Mouse (Mus musculus): ENCODE data around the gene Tmem247. TPM values are rescaled to one million over a fixed set of nuclear protein-coding genes. Genes with fewer than 3 reads are reported as not detected.

Tmem247 gene
- polyA plus RNA-seq, 1 experiment from 2014 or later, result not detected

DNA sequence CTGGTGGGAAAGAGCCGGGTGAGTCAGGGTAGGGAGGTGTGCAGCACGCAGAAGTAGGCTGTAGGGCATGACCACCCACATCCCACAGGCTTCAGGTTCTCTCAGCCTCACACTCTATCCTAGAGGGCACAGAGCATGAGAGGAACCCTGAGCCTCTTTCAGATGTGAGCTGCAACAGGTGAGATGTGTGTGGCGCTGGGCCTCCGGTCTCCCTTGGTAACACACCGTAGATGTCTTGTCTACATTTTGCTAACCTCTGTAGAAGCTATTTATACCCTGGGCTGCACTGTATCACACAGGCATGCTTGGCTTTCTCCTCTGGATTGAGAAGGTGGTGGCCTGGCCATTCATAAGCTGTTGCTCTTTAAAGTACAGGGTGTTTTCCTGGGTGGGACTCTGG, 51.4 kb downstream of the Tmem247 start:
- H3K27ac ChIP-seq (replicated peaks), result no peak overlapping the region
- H3K36me3 ChIP-seq, result peaks cover 48% of the 10 kb centered on the region
- H3K4me1 ChIP-seq, result peaks cover 31% of the 10 kb centered on the region
- H3K9me3 ChIP-seq (replicated peaks), result no peaks in the 10 kb centered on the region
- no peak overlapping the region for H3K4me3 ChIP-seq
- H3K27me3 ChIP-seq (ENCODE audit: low read depth, poor library complexity, severe bottlenecking), result no peaks in the 10 kb centered on the region
- DNase-seq (ENCODE audit: low spot score), result no peak
- WGBS, result 89% methylated on average over 5 of the region's 5 CpGs

DNA sequence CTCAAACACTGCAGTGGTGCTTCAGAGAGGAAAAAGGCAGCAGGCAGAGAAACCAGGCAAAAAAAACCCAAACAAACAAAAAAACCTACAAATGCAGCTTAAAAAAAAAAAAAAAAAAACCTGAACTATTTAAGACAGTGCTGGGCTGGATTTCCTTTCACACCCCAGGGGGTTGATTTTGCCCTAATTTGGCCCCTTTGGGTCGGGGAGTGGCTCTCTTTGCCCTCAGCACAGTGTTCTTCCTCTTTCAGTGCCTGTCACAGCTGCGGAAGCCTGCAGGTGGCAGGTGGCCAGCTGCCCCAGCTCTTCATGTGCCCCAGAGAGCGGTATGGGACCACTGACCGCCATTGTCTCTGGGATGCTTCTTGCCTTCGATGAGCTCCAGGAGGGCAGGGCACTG, 52.4 kb downstream of the Tmem247 start:
- Histone ChIP-seq H3K27me3 (ENCODE audit: low read depth, poor library complexity, severe bottlenecking) (no peaks in the 10 kb centered on the region), H3K36me3 (peaks cover 57% of the 10 kb centered on the region), H3K27ac (replicated peaks) (no peak overlapping the region), H3K4me1 (peaks cover 21% of the 10 kb centered on the region), H3K9me3 (replicated peaks) (no peaks in the 10 kb centered on the region), H3K4me3 (no peak overlapping the region)
- 69% methylated on average over 5 of the region's 5 CpGs for WGBS
- DNase-seq (ENCODE audit: low spot score), result no peak

DNA sequence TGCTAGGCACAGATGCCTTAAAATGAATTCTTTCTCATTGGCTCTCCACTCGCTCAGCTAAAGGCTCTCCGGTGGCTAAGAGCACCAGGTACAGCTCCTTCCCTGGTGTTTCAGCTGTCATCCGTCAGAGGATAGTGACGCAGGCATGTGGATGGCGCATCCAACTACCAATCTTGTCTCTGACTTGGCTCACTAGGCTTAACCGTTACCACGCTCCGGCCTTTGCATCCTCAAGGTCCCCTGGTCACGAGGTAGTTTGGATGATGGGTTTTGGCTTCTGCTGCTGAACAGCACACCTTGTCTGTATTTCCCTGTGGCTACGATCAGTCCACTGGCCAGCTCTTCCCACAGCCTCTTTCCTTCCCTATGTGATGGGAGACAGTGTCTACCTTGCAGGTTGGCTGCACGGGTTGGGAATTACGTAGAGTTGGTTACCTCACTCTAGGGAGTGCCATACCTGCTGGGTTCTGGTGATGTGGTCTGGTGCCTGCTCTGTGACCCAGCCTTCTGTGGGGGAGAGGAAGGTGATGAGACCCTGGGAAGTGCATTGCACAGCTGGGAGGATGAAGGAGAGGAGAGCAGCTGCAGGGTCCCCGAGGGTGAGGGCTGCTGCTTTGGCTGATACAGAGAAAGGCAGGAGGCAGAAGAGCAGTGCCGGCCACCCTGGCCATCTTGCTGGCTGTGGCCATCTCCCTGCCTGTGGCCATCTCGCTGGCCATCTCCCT, 53.0 kb downstream of the Tmem247 start:
- Histone ChIP-seq H3K9me3 (replicated peaks) (no peaks in the 10 kb centered on the region), H3K27me3 (ENCODE audit: low read depth, poor library complexity, severe bottlenecking) (no peaks in the 10 kb centered on the region), H3K36me3 (peaks cover 63% of the 10 kb centered on the region), H3K4me3 (no peak overlapping the region), H3K4me1 (peaks cover 15% of the 10 kb centered on the region), H3K27ac (replicated peaks) (peak overlapping the region; percentile 49; the same call in 1 of the 2 replicates)
- WGBS, result 93% methylated on average over 15 of the region's 15 CpGs
- no peak for DNase-seq (ENCODE audit: low spot score)

DNA sequence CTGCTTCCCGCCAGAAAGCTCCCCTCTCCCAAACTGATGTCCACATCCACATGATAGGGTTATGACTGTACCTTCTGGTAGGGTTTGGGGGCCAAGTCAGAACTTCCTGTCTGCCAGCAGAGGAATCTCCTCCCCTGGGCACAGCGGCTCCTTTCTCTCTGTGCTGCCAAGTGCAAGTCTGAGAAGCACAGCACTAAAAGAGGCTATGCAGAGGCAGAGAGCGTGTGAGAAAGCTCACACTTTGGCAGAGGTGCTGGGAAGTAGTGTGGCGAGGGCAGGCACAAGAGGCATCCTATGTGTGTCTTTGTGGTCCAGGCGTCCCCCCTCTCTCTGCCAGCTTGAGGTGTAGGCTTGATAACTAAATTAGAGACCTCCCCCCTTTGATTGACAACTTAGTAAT, 53.9 kb downstream of the Tmem247 start:
- WGBS, result 90% methylated on average over 5 of the region's 5 CpGs

DNA sequence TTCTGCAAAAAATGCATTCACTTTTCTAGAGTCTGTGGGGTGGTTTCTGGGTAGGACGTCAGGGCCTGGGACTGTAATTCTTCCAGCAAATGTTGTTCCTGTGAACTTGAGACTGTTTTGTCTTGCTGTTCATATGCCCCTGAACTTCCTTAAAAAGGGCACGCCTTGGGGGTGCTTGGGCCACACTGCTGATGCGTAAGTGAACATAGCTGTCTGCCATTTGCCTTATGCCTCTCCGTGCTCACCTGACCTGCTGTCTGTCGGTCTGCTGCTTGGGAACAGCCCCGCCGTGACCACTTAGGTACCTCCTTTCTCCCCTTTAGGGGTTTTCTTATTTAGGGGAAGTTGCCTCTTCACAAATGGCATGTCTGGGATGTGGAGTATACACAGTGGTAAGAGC, 54.7 kb downstream of the Tmem247 start:
- Histone ChIP-seq H3K4me1 (peaks cover 11% of the 10 kb centered on the region), H3K27me3 (ENCODE audit: low read depth, poor library complexity, severe bottlenecking) (no peaks in the 10 kb centered on the region), H3K36me3 (peaks cover 70% of the 10 kb centered on the region), H3K4me3 (no peak overlapping the region), H3K27ac (replicated peaks) (no peak overlapping the region), H3K9me3 (replicated peaks) (no peaks in the 10 kb centered on the region)
- DNase-seq (ENCODE audit: low spot score), result no peak
- 94% methylated on average over 7 of the region's 7 CpGs for WGBS

More for the DNA sequence above, 53.9 kb downstream of the Tmem247 start:
- no peak overlapping the region for H3K4me3 ChIP-seq
- no peak for DNase-seq (ENCODE audit: low spot score)
- no peaks in the 10 kb centered on the region for H3K9me3 ChIP-seq (replicated peaks)
- peaks cover 66% of the 10 kb centered on the region for H3K36me3 ChIP-seq
- H3K27me3 ChIP-seq (ENCODE audit: low read depth, poor library complexity, severe bottlenecking), result no peaks in the 10 kb centered on the region
- 0 out of 2 replicates have a peak overlapping the region, but pooled peaks have one; percentile 49 for H3K27ac ChIP-seq (replicated peaks)
- peaks cover 11% of the 10 kb centered on the region for H3K4me1 ChIP-seq

Other genes with a start within 250 kb of the Tmem247 start
- 2.0 and 3.0 TPM in 2 replicates for gene Epas1, start 163.6 kb upstream of the Tmem247 start, polyA plus RNA-seq (2016; fragmentation: Nextera tagmentation; extraction: Ambion mirVana)
- not detected in 2 replicates for gene Atp6v1e2, start 30.5 kb downstream of the Tmem247 start, polyA plus RNA-seq (2016; fragmentation: Nextera tagmentation; extraction: Ambion mirVana)
- gene Rhoq, start 45.7 kb downstream of the Tmem247 start, polyA plus RNA-seq (2016; fragmentation: Nextera tagmentation; extraction: Ambion mirVana), result 9.0 and 9.9 TPM in 2 replicates
- 50.0 and 52.2 TPM in 2 replicates for gene Pigf, start 108.1 kb downstream of the Tmem247 start, polyA plus RNA-seq (2016; fragmentation: Nextera tagmentation; extraction: Ambion mirVana)
- 161 and 172 TPM in 2 replicates for gene Cript, start 108.2 kb downstream of the Tmem247 start, polyA plus RNA-seq (2016; fragmentation: Nextera tagmentation; extraction: Ambion mirVana)
- gene Socs5, start 190.3 kb downstream of the Tmem247 start, polyA plus RNA-seq (2016; fragmentation: Nextera tagmentation; extraction: Ambion mirVana), result 8.5 and 8.9 TPM in 2 replicates